Mouse (Mus musculus) stomach, embryonic 14.5 days (tissue): ENCODE results near the gene Vhl. TPM values are rescaled to one million over a fixed set of nuclear protein-coding genes. Genes with fewer than 3 reads are reported as not detected.
A peak's percentile ranks its signal among the peaks of the same experiment; 100 is the strongest.

ENCODE experiments used
- ATAC-seq: fragments of 200-750 bp; cut with Nextera tagmentation; 2 replicates; pipeline ENCODE4 v1.8.0; 2017; ENCODE audit warnings: low read depth, moderate TSS enrichment; ENCODE audit not compliant: insufficient number of reproducible peaks, insufficient read depth, low FRiP score
- H3K27ac ChIP-seq: fragments of 300-500 bp; sonication (generic); 2 replicates; pipeline ENCODE4 v1.5.1; 2014; ENCODE audit warnings: mild to moderate bottlenecking, low read length, moderate library complexity, mixed read lengths
- H3K27me3 ChIP-seq: fragments of 300-500 bp; sonication (generic); 2 replicates; pipeline ENCODE4 v1.6.1; 2014; ENCODE audit warnings: low read length, control low read depth, mixed read lengths; ENCODE audit not compliant: control insufficient read depth, insufficient read depth
- H3K36me3 ChIP-seq: fragments of 300-500 bp; sonication (generic); 2 replicates; pipeline ENCODE4 v1.6.1; 2014; ENCODE audit warnings: mild to moderate bottlenecking, control low read depth, low read length, moderate library complexity, mixed read lengths; ENCODE audit not compliant: control insufficient read depth, insufficient read depth
- H3K4me1 ChIP-seq: fragments of 300-500 bp; sonication (generic); 2 replicates; pipeline ENCODE4 v1.6.1; 2014; ENCODE audit warnings: low read length, control low read depth, mixed read lengths; ENCODE audit not compliant: control insufficient read depth, insufficient read depth
- H3K4me2 ChIP-seq: fragments of 300-500 bp; sonication (generic); replicated peaks from 2 replicates; pipeline ENCODE4 v1.6.1; 2014; ENCODE audit warnings: low read depth, low read length, control low read depth
- H3K4me3 ChIP-seq: fragments of 300-500 bp; sonication (generic); 2 replicates; pipeline ENCODE4 v1.5.1; 2014; ENCODE audit warnings: low read depth, low read length, control low read depth
- H3K9ac ChIP-seq: fragments of 300-500 bp; sonication (generic); replicated peaks from 2 replicates; pipeline ENCODE4 v1.6.1; 2014; ENCODE audit warnings: low read depth, mild to moderate bottlenecking, control low read depth, low read length, moderate library complexity, mixed read lengths
- H3K9me3 ChIP-seq: fragments of 300-500 bp; sonication (generic); 2 replicates; pipeline ENCODE4 v1.6.1; 2016; ENCODE audit warnings: low read depth, low read length, control low read depth; ENCODE audit not compliant: control insufficient read depth
- WGBS: fragments of 180-500 bp; shearing (Covaris S2); extraction: QIAGEN DNeasy Blood & Tissue Kit; methylation state at CpG from one replicate; pipeline ENCODE4 v1.1.7; 2014; 5-methylcytosine and 5-hydroxymethylcytosine counted together
- polyA plus RNA-seq: library from polyadenylated mRNA; unstranded; fragments of >200 nt; fragmentation: Nextera tagmentation; extraction: Ambion mirVana; gene quantifications from 2 replicates; pipeline ENCODE4 v1.2.1, GENCODE M21; 2014

The Vhl gene
- polyA plus RNA-seq, 1 experiment from 2014 or later: 43.5 TPM

DNA sequence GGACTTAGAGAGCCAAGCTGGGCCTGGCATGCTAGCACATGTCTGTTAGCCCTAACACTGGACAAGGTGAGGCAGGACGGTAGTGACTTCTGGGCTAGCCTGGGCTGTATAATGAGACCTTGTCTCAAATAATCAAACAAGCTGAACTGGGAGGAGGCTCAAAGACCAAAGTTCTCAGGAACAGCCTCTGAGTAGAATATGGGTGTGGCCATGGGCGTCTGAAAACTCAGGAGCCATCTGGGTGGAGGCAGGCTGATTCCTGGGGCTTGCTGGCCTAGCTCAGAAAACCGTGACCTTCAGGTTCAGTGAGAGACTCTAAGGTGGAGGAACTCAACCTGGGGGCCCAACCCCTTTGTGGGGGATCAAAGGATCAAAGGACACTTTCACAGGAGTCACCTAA lies 27.9 kb downstream of the Vhl start:
- Histone ChIP-seq H3K36me3 (no peaks in the 10 kb centered on the region), H3K9me3 (no peaks in the 10 kb centered on the region), H3K27ac (no peak overlapping the region), H3K9ac (no peak overlapping the region), H3K4me3 (no peak overlapping the region), H3K4me1 (no peaks in the 10 kb centered on the region), H3K4me2 (no peak overlapping the region), H3K27me3 (no peaks in the 10 kb centered on the region)
- ATAC-seq: no peak
- 55% methylated on average over 3 of the region's 3 CpGs for WGBS

DNA sequence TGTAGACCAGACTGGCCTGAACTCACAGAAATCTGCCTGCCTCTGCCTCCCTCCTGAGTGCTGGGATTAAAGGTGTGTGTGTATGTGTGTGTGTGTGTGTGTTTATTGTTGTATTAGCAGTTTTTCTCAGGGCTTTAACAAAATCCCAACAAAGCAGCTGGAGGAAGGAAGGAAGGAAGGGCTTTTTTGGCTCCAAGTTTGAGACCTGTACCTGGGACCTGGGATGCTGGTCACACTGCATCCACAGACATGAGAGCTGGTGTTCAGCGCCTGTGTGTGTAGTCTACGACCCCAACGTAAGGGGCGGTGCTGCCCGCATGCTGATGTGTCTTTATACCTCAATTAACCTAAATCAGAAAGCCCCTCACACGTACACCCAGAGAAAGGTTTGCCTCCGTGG lies 29.8 kb downstream of the Vhl start:
- 87% methylated on average over 7 of the region's 7 CpGs for WGBS
- H3K4me1 ChIP-seq: no peaks in the 10 kb centered on the region
- no peaks in the 10 kb centered on the region for H3K27me3 ChIP-seq
- no peaks in the 10 kb centered on the region for H3K9me3 ChIP-seq
- no peak overlapping the region for H3K4me3 ChIP-seq
- no peak overlapping the region for H3K27ac ChIP-seq
- ATAC-seq: no peak
- no peak overlapping the region for H3K9ac ChIP-seq
- H3K36me3 ChIP-seq: no peaks in the 10 kb centered on the region
- no peak overlapping the region for H3K4me2 ChIP-seq

DNA sequence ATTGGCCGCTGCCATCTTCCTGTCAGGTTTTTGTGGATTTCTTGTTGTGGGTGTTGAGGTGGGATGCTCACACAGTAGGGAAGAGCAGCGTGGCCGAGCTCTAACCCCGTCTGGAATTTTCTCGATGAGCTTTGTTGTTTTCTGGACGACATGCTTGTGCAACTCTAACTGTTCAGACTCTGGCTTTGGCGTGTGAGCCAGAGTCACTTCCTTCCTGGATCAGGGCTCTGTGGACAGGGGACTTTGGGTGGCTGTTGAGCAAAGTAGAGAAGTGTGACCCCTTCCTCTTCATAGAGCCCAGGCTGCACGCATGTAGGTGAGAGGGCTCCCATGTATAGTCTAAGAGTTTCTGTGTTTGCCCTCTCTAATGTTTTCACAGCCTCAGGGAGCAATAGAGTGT lies 30.3 kb downstream of the Vhl start:
- Histone ChIP-seq H3K4me2 (no peak overlapping the region), H3K4me1 (no peaks in the 10 kb centered on the region), H3K36me3 (no peaks in the 10 kb centered on the region), H3K27ac (no peak overlapping the region), H3K9me3 (no peaks in the 10 kb centered on the region), H3K27me3 (no peaks in the 10 kb centered on the region), H3K9ac (no peak overlapping the region), H3K4me3 (no peak overlapping the region)
- WGBS: 80% methylated on average over 8 of the region's 8 CpGs
- ATAC-seq: no peak

DNA sequence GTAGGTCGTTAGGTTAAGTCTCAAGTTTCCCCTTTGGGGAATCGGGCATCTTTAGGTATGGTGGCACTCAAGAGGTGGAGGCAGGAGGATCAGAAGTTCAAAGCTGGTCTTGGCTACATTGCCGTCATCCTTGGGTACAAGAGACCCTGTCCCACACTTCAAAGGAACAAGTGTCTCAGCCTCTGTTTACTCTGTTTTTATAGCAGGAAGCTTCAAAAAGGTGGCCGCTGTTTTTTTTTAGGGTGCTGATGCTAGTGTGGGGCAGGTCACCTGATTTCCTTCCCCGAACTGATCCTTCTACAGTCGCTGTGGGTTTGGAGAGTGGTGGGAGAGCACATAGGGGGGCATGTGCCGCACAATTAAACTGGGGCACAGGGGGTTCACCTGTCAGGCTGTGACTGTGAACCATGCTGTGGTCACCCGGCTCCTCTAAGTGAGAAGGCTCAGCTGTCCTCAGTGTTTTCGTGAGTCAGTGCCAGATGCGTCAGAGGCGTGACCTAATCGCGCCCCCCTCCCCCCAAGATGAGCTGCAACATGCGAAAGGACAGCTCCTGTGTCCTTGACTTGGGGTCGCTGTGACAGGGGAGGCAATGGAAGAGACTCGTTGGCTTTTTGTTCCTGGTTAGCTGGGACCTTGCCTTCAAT lies 31.1 kb downstream of the Vhl start:
- Histone ChIP-seq H3K36me3 (no peaks in the 10 kb centered on the region), H3K9me3 (no peaks in the 10 kb centered on the region), H3K27me3 (no peaks in the 10 kb centered on the region), H3K27ac (no peak overlapping the region), H3K4me1 (no peaks in the 10 kb centered on the region), H3K4me3 (no peak overlapping the region), H3K9ac (no peak overlapping the region), H3K4me2 (no peak overlapping the region)
- no peak for ATAC-seq
- 67% methylated on average over 16 of the region's 16 CpGs for WGBS

DNA sequence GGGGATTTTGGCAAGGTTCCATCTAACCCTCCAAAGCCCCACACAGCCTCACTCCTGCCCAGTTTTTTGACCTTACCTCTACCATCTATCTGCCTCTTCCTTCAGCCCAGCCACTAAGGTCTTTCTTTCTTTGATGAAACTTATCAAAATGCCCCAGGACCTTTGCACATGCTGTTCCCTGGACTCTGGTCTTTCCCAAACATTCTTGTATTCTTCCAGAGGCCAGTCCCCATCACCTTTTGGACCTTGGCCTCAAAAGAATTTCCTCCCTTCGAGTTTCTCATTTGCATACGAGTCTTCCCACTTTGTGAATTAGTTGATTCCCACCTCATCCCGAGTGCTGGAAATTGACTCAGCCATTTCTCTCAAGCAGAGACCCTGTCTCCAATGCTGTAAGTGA lies 31.7 kb downstream of the Vhl start:
- Histone ChIP-seq H3K4me1 (no peaks in the 10 kb centered on the region), H3K9me3 (no peaks in the 10 kb centered on the region), H3K4me2 (no peak overlapping the region), H3K9ac (no peak overlapping the region), H3K27me3 (no peaks in the 10 kb centered on the region), H3K27ac (no peak overlapping the region), H3K36me3 (no peaks in the 10 kb centered on the region), H3K4me3 (no peak overlapping the region)
- ATAC-seq: no peak
- WGBS: 83% methylated on average over 3 of the region's 3 CpGs

- H3K4me3 ChIP-seq: no peak overlapping the region
- no peak overlapping the region for H3K4me2 ChIP-seq
- WGBS: 65% methylated on average over 6 of the region's 6 CpGs
- H3K9ac ChIP-seq: no peak overlapping the region
- peak overlapping the region; percentile 10; the same call in 1 of the 2 replicates for H3K27ac ChIP-seq
- no peaks in the 10 kb centered on the region for H3K4me1 ChIP-seq
- H3K9me3 ChIP-seq: no peaks in the 10 kb centered on the region
- no peaks in the 10 kb centered on the region for H3K36me3 ChIP-seq
- no peak for ATAC-seq
- H3K27me3 ChIP-seq: no peaks in the 10 kb centered on the region
These were observed 33.1 kb downstream of the Vhl start for GRCm38 (mm10) chr6:113656847-113657246.

DNA sequence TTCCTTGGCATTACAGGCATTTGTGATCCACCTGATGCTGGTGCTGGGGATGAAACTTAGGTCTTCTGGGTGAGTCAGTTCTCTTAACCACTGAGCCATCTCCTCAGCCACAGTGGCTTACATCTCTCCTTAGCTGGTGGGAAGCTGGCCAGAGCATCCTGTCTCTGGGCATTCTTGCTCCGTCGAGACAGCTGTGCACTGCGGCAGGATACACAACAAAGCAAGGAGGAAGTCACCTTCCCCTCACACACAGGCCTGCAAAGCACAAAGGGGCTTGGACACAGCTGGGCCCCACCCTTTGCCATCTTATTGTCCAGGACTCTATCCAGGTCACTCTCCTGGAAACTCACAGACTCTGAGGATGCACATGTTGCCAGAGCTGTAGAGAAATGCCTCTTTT lies 34.5 kb downstream of the Vhl start:
- Histone ChIP-seq H3K9me3 (no peaks in the 10 kb centered on the region), H3K4me1 (no peaks in the 10 kb centered on the region), H3K27me3 (no peaks in the 10 kb centered on the region), H3K9ac (no peak overlapping the region), H3K4me2 (no peak overlapping the region), H3K4me3 (no peak overlapping the region), H3K36me3 (no peaks in the 10 kb centered on the region), H3K27ac (peak overlapping the region; percentile 33; the same call in 1 of the 2 replicates)
- ATAC-seq: no peak
- 56% methylated on average over 3 of the region's 3 CpGs for WGBS

DNA sequence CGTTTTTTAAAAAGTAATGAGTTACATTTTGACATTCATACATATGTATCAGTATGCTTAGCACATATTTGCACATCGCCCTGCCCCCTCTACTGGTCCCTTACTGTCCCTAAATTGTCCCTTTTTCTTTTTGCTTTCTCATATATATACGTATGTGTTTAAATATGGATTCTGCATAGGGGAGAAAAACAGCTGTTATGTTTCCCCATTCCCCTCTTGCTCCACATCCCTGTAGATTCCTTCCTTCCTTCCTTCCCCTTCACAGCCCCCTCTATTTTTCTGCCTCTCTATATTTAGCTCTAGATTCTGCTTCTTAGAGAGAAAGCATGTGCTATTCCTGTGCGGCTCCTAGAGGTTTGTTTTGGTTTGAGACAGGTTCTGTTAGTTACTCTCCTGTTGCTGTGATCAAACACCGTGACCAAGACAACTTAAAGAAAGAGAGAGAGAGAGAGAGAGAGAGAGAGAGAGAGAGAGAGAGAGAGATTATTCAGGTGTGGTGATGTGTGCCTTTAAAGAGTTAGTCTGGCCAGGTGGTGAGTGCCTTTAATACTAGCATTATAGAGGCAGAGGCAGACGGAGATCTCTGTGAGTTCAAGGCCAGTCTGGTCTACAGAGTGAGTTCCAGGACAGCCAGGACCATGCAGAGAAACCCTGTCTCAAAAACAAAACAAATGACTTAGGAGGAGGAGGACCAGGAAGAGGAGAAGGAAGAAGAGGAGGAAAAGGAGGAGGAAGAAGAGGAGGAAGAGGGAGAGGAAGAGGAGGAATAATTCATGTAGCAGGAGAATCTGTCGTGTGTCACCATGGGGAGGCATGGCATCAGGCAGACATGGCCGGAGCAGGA lies 36.1 kb downstream of the Vhl start:
- no peaks in the 10 kb centered on the region for H3K36me3 ChIP-seq
- ATAC-seq: no peak
- 58% methylated on average over 8 of the region's 8 CpGs for WGBS
- H3K4me2 ChIP-seq: no peak overlapping the region
- no peak overlapping the region for H3K27ac ChIP-seq
- no peak overlapping the region for H3K4me3 ChIP-seq
- no peak overlapping the region for H3K9ac ChIP-seq
- no peaks in the 10 kb centered on the region for H3K27me3 ChIP-seq
- no peaks in the 10 kb centered on the region for H3K9me3 ChIP-seq
- no peaks in the 10 kb centered on the region for H3K4me1 ChIP-seq
